Mouse (Mus musculus) brain, embryonic 14.5 days (tissue): ENCODE results near the gene Ccdc54.

ENCODE experiments used
- CTCF ChIP-seq: fragments of 200-500 bp; IDR thresholded peaks from 2 replicates; pipeline ENCODE4 v1.5.1; 2012; ENCODE audit warnings: inconsistent platforms, mild to moderate bottlenecking, moderate library complexity, borderline replicate concordance; ENCODE audit not compliant: insufficient read depth, insufficient read length; ENCODE audit errors: extremely low read depth
- POLR2A ChIP-seq: fragments of 200-500 bp; IDR thresholded peaks from 2 replicates; pipeline ENCODE4 v1.6.1; 2012; ENCODE audit warnings: mild to moderate bottlenecking, inconsistent platforms, borderline replicate concordance; ENCODE audit not compliant: poor library complexity, insufficient read depth, insufficient read length, severe bottlenecking; ENCODE audit errors: extremely low read depth

GRCm38 (mm10) chr16:50559163-50559771, 31.7 kb downstream of the Ccdc54 start:
- TF ChIP-seq POLR2A (no peak), CTCF (no peak)
